Mouse (Mus musculus) testis, adult 2 months (tissue): ENCODE measurements at regions not wholly inside any gene's neighbourhood (a gene's known extent, or its start where the extent isn't known, plus 50 kb on each side); places are given as distances from the start of the nearest gene placed in this dataset.

Experiments used
- CTCF ChIP-seq: fragments of 200-500 bp; IDR thresholded peaks from 2 replicates; pipeline ENCODE4 v1.5.1; 2012; ENCODE audit warnings: low read depth, mild to moderate bottlenecking, inconsistent platforms, low read length, moderate library complexity; ENCODE audit not compliant: control insufficient read depth, insufficient read depth, insufficient replicate concordance
- POLR2A ChIP-seq: fragments of 200-500 bp; IDR thresholded peaks from 2 replicates; pipeline ENCODE4 v1.6.1; 2012; ENCODE audit warnings: low read depth, mild to moderate bottlenecking, inconsistent platforms, low read length, moderate library complexity; ENCODE audit not compliant: control insufficient read depth

DNA sequence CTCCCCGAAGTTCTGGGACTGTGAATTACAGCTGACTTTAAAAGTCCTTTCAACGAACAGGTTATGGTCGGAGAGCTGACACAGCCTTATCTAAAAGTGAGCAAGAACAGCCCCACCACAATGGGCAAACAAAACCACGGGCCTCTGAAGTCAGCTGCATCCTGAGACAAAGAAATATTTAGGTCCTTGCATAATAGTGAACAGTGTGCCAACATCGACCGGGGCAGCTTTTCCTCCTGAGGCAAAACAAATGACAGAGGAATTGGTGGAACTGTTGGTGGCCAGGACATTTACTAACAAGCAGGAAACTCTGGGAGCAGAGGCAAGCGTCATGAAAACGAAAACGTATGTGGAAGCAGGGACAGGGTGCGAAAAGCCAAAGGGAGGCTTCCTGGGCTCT is 54.3 kb upstream of the Mon1b start:
- TF ChIP-seq CTCF (no peak), POLR2A (no peak)
